Mouse (Mus musculus) olfactory bulb, adult 2 months (tissue): ENCODE measurements around the gene Trmt112.

Experiments used
- CTCF ChIP-seq: fragments of 200-500 bp; IDR thresholded peaks from 2 replicates; pipeline ENCODE4 v1.5.1; 2012; ENCODE audit warnings: low read depth, mild to moderate bottlenecking, low read length, moderate library complexity; ENCODE audit not compliant: insufficient read depth
- POLR2A ChIP-seq: fragments of 200-500 bp; IDR thresholded peaks from 2 replicates; pipeline ENCODE4 v1.6.1; 2012; ENCODE audit warnings: mild to moderate bottlenecking, low read depth, low read length, moderate library complexity; ENCODE audit not compliant: insufficient read depth

DNA sequence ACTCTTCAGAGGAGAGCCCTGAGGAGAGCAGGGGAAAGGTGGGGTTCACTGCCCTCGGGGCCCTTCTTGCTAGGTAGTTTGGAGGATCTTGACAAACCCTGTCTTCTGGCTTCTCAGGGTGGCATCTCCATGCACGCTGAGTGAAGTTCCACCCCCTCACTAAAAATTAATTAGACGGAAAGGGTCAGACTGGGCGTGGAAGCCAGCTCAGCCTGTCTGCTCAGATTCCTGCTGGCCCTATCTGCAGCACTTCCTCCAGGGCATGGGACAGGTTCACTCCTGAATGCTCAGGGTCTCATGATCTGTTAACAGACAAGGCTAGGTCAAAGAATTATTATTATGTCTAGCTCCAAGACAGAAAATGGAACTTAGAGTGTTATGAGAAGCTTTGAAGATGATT, 17.0 kb upstream of the Trmt112 start:
- no peak for TF ChIP-seq CTCF
- no peak for TF ChIP-seq POLR2A
